Mouse (Mus musculus) hindbrain, embryonic 15.5 days (tissue): ENCODE results near the gene Sec24a. TPM values are rescaled to one million over a fixed set of nuclear protein-coding genes. Genes with fewer than 3 reads are reported as not detected.
"Not testable (repeated sequence)": the region's sequence is repeated elsewhere in the genome, so short reads cannot be mapped to it uniquely, and the experiment has no call there.

Source experiments
- ATAC-seq: fragments of 200-750 bp; cut with Nextera tagmentation; 2 replicates; pipeline ENCODE4 v1.8.0; 2017; ENCODE audit warnings: low read depth, moderate number of reproducible peaks, moderate TSS enrichment; ENCODE audit not compliant: low FRiP score
- H3K27ac ChIP-seq: fragments of 300-500 bp; sonication (generic); replicated peaks from 2 replicates; pipeline ENCODE4 v1.5.1; 2015; ENCODE audit warnings: mild to moderate bottlenecking, inconsistent platforms
- H3K27me3 ChIP-seq: fragments of 300-500 bp; sonication (generic); 2 replicates; pipeline ENCODE4 v1.6.1; 2015; ENCODE audit warnings: control low read depth, inconsistent platforms
- H3K36me3 ChIP-seq: fragments of 300-500 bp; sonication (generic); 2 replicates; pipeline ENCODE4 v1.6.1; 2015; ENCODE audit warnings: control low read depth, inconsistent platforms
- H3K4me1 ChIP-seq: fragments of 300-500 bp; sonication (generic); replicated peaks from 2 replicates; pipeline ENCODE4 v1.6.1; 2015; ENCODE audit warnings: control low read depth, inconsistent platforms
- H3K4me2 ChIP-seq: fragments of 300-500 bp; sonication (generic); 2 replicates; pipeline ENCODE4 v1.6.1; 2015; ENCODE audit warnings: moderate library complexity, mild to moderate bottlenecking, inconsistent platforms
- H3K4me3 ChIP-seq: fragments of 300-500 bp; sonication (generic); 2 replicates; pipeline ENCODE4 v1.5.1; 2015; ENCODE audit warnings: mild to moderate bottlenecking, inconsistent platforms
- H3K9ac ChIP-seq: fragments of 300-500 bp; sonication (generic); 2 replicates; pipeline ENCODE4 v1.6.1; 2015; ENCODE audit warnings: inconsistent platforms
- H3K9me3 ChIP-seq: fragments of 300-500 bp; sonication (generic); 2 replicates; pipeline ENCODE4 v1.6.1; 2016; ENCODE audit warnings: control low read depth, inconsistent platforms
- WGBS: fragments of 180-500 bp; shearing (Covaris S2); methylation state at CpG from one replicate; pipeline ENCODE4 v1.1.7; 2015; 5-methylcytosine and 5-hydroxymethylcytosine counted together
- polyA plus RNA-seq: library from polyadenylated mRNA; unstranded; fragments of >200 nt; fragmentation: Nextera tagmentation; extraction: Ambion mirVana; gene quantifications from 2 replicates; pipeline ENCODE4 v1.2.1, GENCODE M21; 2015

Gene Sec24a
- polyA plus RNA-seq, 1 experiment from 2014 or later, result 15.9 TPM

- Histone ChIP-seq H3K4me1 (peaks cover 29% of the 10 kb centered on the region), H3K27me3 (0 out of 2 replicates have a peak, but pooled peaks cover 12% of the 10 kb centered on the region), H3K4me2 (0 out of 2 replicates have a peak overlapping the region, but pooled peaks have one; percentile 88), H3K27ac (no peak overlapping the region), H3K9me3 (no peaks in the 10 kb centered on the region), H3K36me3 (no peaks in the 10 kb centered on the region), H3K4me3 (no peak overlapping the region), H3K9ac (no peak overlapping the region)
- no peak for ATAC-seq
- 95% methylated on average over 5 of the region's 5 CpGs for WGBS
These were observed 5.8 kb downstream of the Sec24a start for GRCm38 (mm10) chr11:51757625-51758024.

- WGBS, result 72% methylated on average over 11 of the region's 11 CpGs
- no peak for ATAC-seq
- Histone ChIP-seq H3K9me3 (no peaks in the 10 kb centered on the region), H3K27ac (peak overlapping the region; percentile 75), H3K9ac (peak overlapping the region; percentile 87), H3K4me3 (peak overlapping the region; percentile 88), H3K4me1 (peaks cover 29% of the 10 kb centered on the region), H3K27me3 (0 out of 2 replicates have a peak, but pooled peaks cover 11% of the 10 kb centered on the region), H3K4me2 (peak overlapping the region; percentile 88), H3K36me3 (no peaks in the 10 kb centered on the region)
These were observed 6.4 kb downstream of the Sec24a start for GRCm38 (mm10) chr11:51757023-51757422.

GRCm38 (mm10) chr11:51756352-51756771, 7.1 kb downstream of the Sec24a start:
- Histone ChIP-seq H3K27ac (peak overlapping the region; percentile 75), H3K9me3 (no peaks in the 10 kb centered on the region), H3K36me3 (no peaks in the 10 kb centered on the region), H3K4me1 (peaks cover 29% of the 10 kb centered on the region), H3K4me3 (peak overlapping the region; percentile 88), H3K4me2 (peak overlapping the region; percentile 88), H3K9ac (peak overlapping the region; percentile 87), H3K27me3 (0 out of 2 replicates have a peak, but pooled peaks cover 5% of the 10 kb centered on the region)
- ATAC-seq, result peak; percentile 97
- under 1% methylated on average over 40 of the region's 41 CpGs for WGBS

GRCm38 (mm10) chr11:51755621-51756311, 7.7 kb downstream of the Sec24a start:
- peak overlapping the region; percentile 75 for H3K27ac ChIP-seq
- no peaks in the 10 kb centered on the region for H3K36me3 ChIP-seq
- peak overlapping the region; percentile 87 for H3K9ac ChIP-seq
- 0 out of 2 replicates have a peak, but pooled peaks cover 2% of the 10 kb centered on the region for H3K27me3 ChIP-seq
- WGBS, result under 1% methylated on average over 41 of the region's 46 CpGs
- ATAC-seq, result peak; percentile 78
- H3K4me3 ChIP-seq, result peak overlapping the region; percentile 88
- no peaks in the 10 kb centered on the region for H3K9me3 ChIP-seq
- peaks cover 29% of the 10 kb centered on the region for H3K4me1 ChIP-seq
- peak overlapping the region; percentile 88 for H3K4me2 ChIP-seq

- H3K27me3 ChIP-seq, ATAC-seq, H3K4me3 ChIP-seq, H3K36me3 ChIP-seq, H3K9me3 ChIP-seq, H3K4me2 ChIP-seq, H3K27ac ChIP-seq, H3K9ac ChIP-seq: not testable (repeated sequence)
- peaks cover 23% of the 10 kb centered on the region for H3K4me1 ChIP-seq
- WGBS, result 76% methylated on average over 6 of the region's 6 CpGs
These were observed 11.7 kb downstream of the Sec24a start for GRCm38 (mm10) chr11:51751623-51752225.

GRCm38 (mm10) chr11:51746096-51746495, 17.3 kb downstream of the Sec24a start:
- H3K9ac ChIP-seq, result no peak overlapping the region
- no peak overlapping the region for H3K4me3 ChIP-seq
- no peaks in the 10 kb centered on the region for H3K27me3 ChIP-seq
- H3K9me3 ChIP-seq, result no peaks in the 10 kb centered on the region
- no peak for ATAC-seq
- peaks cover 29% of the 10 kb centered on the region for H3K36me3 ChIP-seq
- WGBS, result 88% methylated on average over 1 of the region's 1 CpGs
- H3K4me2 ChIP-seq, result no peak overlapping the region
- no peak overlapping the region for H3K27ac ChIP-seq
- no peaks in the 10 kb centered on the region for H3K4me1 ChIP-seq

GRCm38 (mm10) chr11:51740701-51741100, 22.7 kb downstream of the Sec24a start:
- Histone ChIP-seq H3K4me1 (no peaks in the 10 kb centered on the region), H3K27ac (no peak overlapping the region), H3K9me3 (no peaks in the 10 kb centered on the region), H3K9ac (no peak overlapping the region), H3K4me2 (no peak overlapping the region), H3K4me3 (no peak overlapping the region), H3K27me3 (no peaks in the 10 kb centered on the region), H3K36me3 (peaks cover 41% of the 10 kb centered on the region)
- WGBS, result 96% methylated on average over 3 of the region's 3 CpGs
- no peak for ATAC-seq

GRCm38 (mm10) chr11:51738651-51739403, 24.6 kb downstream of the Sec24a start:
- no peaks in the 10 kb centered on the region for H3K9me3 ChIP-seq
- no peak overlapping the region for H3K9ac ChIP-seq
- H3K4me1 ChIP-seq, result no peaks in the 10 kb centered on the region
- H3K27me3 ChIP-seq, result no peaks in the 10 kb centered on the region
- no peak overlapping the region for H3K27ac ChIP-seq
- H3K4me2 ChIP-seq, result no peak overlapping the region
- peaks cover 46% of the 10 kb centered on the region for H3K36me3 ChIP-seq
- H3K4me3 ChIP-seq, result no peak overlapping the region
- no peak for ATAC-seq
- WGBS, result 91% methylated on average over 3 of the region's 3 CpGs

- H3K36me3 ChIP-seq, result peaks cover 47% of the 10 kb centered on the region
- H3K27me3 ChIP-seq, H3K4me2 ChIP-seq, ATAC-seq, H3K27ac ChIP-seq, H3K4me3 ChIP-seq, H3K4me1 ChIP-seq, H3K9ac ChIP-seq, H3K9me3 ChIP-seq: not testable (repeated sequence)
- WGBS, result 94% methylated on average over 13 of the region's 13 CpGs
These were observed 29.2 kb downstream of the Sec24a start for GRCm38 (mm10) chr11:51734218-51734617.

- Histone ChIP-seq H3K9ac (no peak overlapping the region), H3K27me3 (no peaks in the 10 kb centered on the region), H3K27ac (no peak overlapping the region), H3K4me1 (no peaks in the 10 kb centered on the region), H3K4me2 (no peak overlapping the region), H3K36me3 (peaks cover 50% of the 10 kb centered on the region), H3K4me3 (no peak overlapping the region), H3K9me3 (no peaks in the 10 kb centered on the region)
- ATAC-seq, result no peak
- WGBS, result 95% methylated on average over 1 of the region's 1 CpGs
These were observed 30.6 kb downstream of the Sec24a start for GRCm38 (mm10) chr11:51732883-51733282.

- Histone ChIP-seq H3K4me3 (no peak overlapping the region), H3K36me3 (peaks cover 79% of the 10 kb centered on the region), H3K27me3 (no peaks in the 10 kb centered on the region), H3K27ac (no peak overlapping the region), H3K9ac (no peak overlapping the region), H3K9me3 (no peaks in the 10 kb centered on the region), H3K4me1 (no peaks in the 10 kb centered on the region), H3K4me2 (no peak overlapping the region)
- no peak for ATAC-seq
- WGBS, result 92% methylated on average over 11 of the region's 11 CpGs
These were observed 42.4 kb downstream of the Sec24a start for GRCm38 (mm10) chr11:51721066-51721465.

GRCm38 (mm10) chr11:51707080-51707479, 56.4 kb downstream of the Sec24a start:
- Histone ChIP-seq H3K9me3 (no peaks in the 10 kb centered on the region), H3K4me1 (no peaks in the 10 kb centered on the region), H3K9ac (no peak overlapping the region), H3K4me2 (no peak overlapping the region), H3K4me3 (no peak overlapping the region), H3K36me3 (peaks cover 70% of the 10 kb centered on the region), H3K27me3 (no peaks in the 10 kb centered on the region), H3K27ac (no peak overlapping the region)
- WGBS, result 93% methylated on average over 13 of the region's 13 CpGs
- no peak for ATAC-seq
